Mouse (Mus musculus): ENCODE results near the gene Kdm4a.

- no peak for TF ChIP-seq CTCF (IDR thresholded peaks at IDR 0.05; ENCODE audit: extremely low read depth, insufficient read depth, insufficient read length, insufficient replicate concordance)
- no peak for TF ChIP-seq POLR2A (IDR thresholded peaks at IDR 0.05; ENCODE audit: low read depth, low read length)
These were observed 76.5 kb downstream of the Kdm4a start for GRCm38 (mm10) chr4:118103280-118103830.
